In the genomic region with DNA sequence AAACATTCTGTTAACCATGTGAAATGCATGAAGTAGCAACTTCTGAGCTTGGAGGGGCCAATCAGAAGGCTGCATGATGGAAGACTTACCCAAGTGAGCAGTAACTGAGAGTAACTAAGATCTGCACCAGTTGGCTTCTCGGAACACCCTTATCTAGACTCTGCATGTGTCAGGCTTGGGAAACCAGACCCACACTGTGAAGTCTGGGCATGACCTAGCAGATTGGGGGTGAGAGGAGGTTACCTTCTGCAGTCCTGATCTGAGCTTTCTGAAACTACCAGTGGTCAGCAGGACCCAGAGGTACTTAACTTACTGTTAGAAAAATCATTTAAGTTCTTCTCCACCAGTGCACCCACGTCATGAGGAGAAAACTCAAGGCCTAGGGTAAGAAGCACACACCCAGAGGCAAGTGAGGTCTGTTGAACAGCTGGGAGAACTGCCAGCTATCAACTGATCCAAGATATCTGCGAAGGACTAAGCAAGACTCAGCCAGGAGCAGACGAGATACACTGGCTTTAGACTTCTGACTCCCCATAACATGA, we compare ENCODE assay signal across 9 mouse cellular contexts. TPM values are rescaled to one million over a fixed set of nuclear protein-coding genes. Genes with fewer than 3 reads are reported as not detected.
DNase-seq lines count a peak whose midpoint lies in the region; ATAC-seq and TF ChIP-seq lines count a peak whose summit lies in the region.
"Had no signal": no experiment of that assay in that cellular context is flagged by ENCODE, and none has a peak within 500 bp of the region (broad histone marks: within the 10 kb centered on the region; RNA-seq: fewer than 3 reads in every experiment).

No protein-coding gene starts in this region.

- TF ChIP-seq CTCF in forebrain, postnatal 0 days (IDR thresholded peaks at IDR 0.05; ENCODE audit: low read depth) = no peak
- TF ChIP-seq CTCF in stomach, postnatal 0 days (IDR thresholded peaks at IDR 0.05; ENCODE audit: low read depth) = no peak
- TF ChIP-seq CTCF in hindbrain, postnatal 0 days (IDR thresholded peaks at IDR 0.05; ENCODE audit: low read depth) = no peak

- ATAC-seq in forebrain, postnatal 0 days = peak; percentile 27; the same call in 1 of the 2 replicates
- peak; percentile 98 for ATAC-seq in liver, embryonic 15.5 days (ENCODE audit: insufficient read depth)
- ATAC-seq in stomach, postnatal 0 days (ENCODE audit: low FRiP score, low TSS enrichment) = peak; percentile 56; the same call in 1 of the 2 replicates
- ATAC-seq in hindbrain, postnatal 0 days = no peak

- H3K4me3 ChIP-seq in forebrain, postnatal 0 days (ENCODE audit: low read depth, low read length) = no peak overlapping the region
- no peak overlapping the region for H3K4me3 ChIP-seq in forebrain, embryonic 10.5 days
- H3K4me3 ChIP-seq in liver, embryonic 15.5 days (replicated peaks) = no peak overlapping the region; the same call in 1 of the 2 replicates
- no peak overlapping the region for H3K4me3 ChIP-seq in stomach, postnatal 0 days (ENCODE audit: low read depth, low read length)
- no peak overlapping the region for H3K4me3 ChIP-seq in hindbrain, postnatal 0 days (ENCODE audit: low read length)

- H3K9ac ChIP-seq in forebrain, postnatal 0 days = no peak overlapping the region
- H3K9ac ChIP-seq in liver, embryonic 15.5 days = peak overlapping the region; percentile 65
- no peak overlapping the region for H3K9ac ChIP-seq in stomach, postnatal 0 days (ENCODE audit: low read length)
- H3K9ac ChIP-seq in hindbrain, postnatal 0 days (replicated peaks; ENCODE audit: low read length) = no peak overlapping the region

- no peaks in the 10 kb centered on the region for H3K4me1 ChIP-seq in forebrain, postnatal 0 days (ENCODE audit: insufficient read depth)
- H3K4me1 ChIP-seq in forebrain, embryonic 10.5 days = no peaks in the 10 kb centered on the region
- peaks cover 63% of the 10 kb centered on the region for H3K4me1 ChIP-seq in liver, embryonic 15.5 days (replicated peaks)
- H3K4me1 ChIP-seq in stomach, postnatal 0 days (replicated peaks; ENCODE audit: control insufficient read depth, insufficient read depth) = no peaks in the 10 kb centered on the region
- H3K4me1 ChIP-seq in hindbrain, postnatal 0 days (ENCODE audit: insufficient read depth, low read length) = no peaks in the 10 kb centered on the region

- DNase-seq in forebrain, postnatal 0 days = no peak
- no peak for DNase-seq in forebrain, embryonic 10.5 days (ENCODE audit: extremely low spot score, low spot score)
- peak; percentile 77 for DNase-seq in spleen, adult 12 weeks (ENCODE audit: low spot score)
- DNase-seq in spleen, adult 18-20 months = no peak
- no peak for DNase-seq in stomach, postnatal 0 days (ENCODE audit: low spot score)
- no peak for DNase-seq in urinary bladder, postnatal 25 days (ENCODE audit: low spot score)
- DNase-seq in hindbrain, postnatal 0 days (ENCODE audit: low spot score) = no peak
- DNase-seq: kidney, adult 2 months had no signal

- no peak overlapping the region for H3K27ac ChIP-seq in forebrain, postnatal 0 days (ENCODE audit: low read depth, low read length)
- no peak overlapping the region; the same call in 1 of the 2 replicates for H3K27ac ChIP-seq in forebrain, embryonic 10.5 days
- peak overlapping the region; percentile 99 for H3K27ac ChIP-seq in liver, embryonic 15.5 days (replicated peaks)
- no peak overlapping the region for H3K27ac ChIP-seq in stomach, postnatal 0 days (replicated peaks)
- no peak overlapping the region for H3K27ac ChIP-seq in hindbrain, postnatal 0 days

- no peak overlapping the region for H3K4me2 ChIP-seq in forebrain, postnatal 0 days (ENCODE audit: low read depth)
- H3K4me2 ChIP-seq in liver, embryonic 15.5 days = peak overlapping the region; percentile 61
- H3K4me2 ChIP-seq in stomach, postnatal 0 days (replicated peaks; ENCODE audit: low read depth) = no peak overlapping the region
- no peak overlapping the region for H3K4me2 ChIP-seq in hindbrain, postnatal 0 days (ENCODE audit: low read depth, low read length)

- no peaks in the 10 kb centered on the region for H3K36me3 ChIP-seq in forebrain, postnatal 0 days (ENCODE audit: insufficient read depth)
- no peaks in the 10 kb centered on the region for H3K36me3 ChIP-seq in forebrain, embryonic 10.5 days (replicated peaks)
- no peaks in the 10 kb centered on the region for H3K36me3 ChIP-seq in liver, embryonic 15.5 days (replicated peaks)
- H3K36me3 ChIP-seq in stomach, postnatal 0 days (ENCODE audit: control insufficient read depth, insufficient read depth, low read length) = no peaks in the 10 kb centered on the region
- H3K36me3 ChIP-seq in hindbrain, postnatal 0 days (ENCODE audit: insufficient read depth, low read length) = no peaks in the 10 kb centered on the region

- H3K9me3 ChIP-seq in forebrain, postnatal 0 days (ENCODE audit: low read length) = no peaks in the 10 kb centered on the region
- no peaks in the 10 kb centered on the region for H3K9me3 ChIP-seq in forebrain, embryonic 10.5 days
- no peaks in the 10 kb centered on the region for H3K9me3 ChIP-seq in liver, embryonic 15.5 days (replicated peaks)
- no peaks in the 10 kb centered on the region for H3K9me3 ChIP-seq in stomach, postnatal 0 days (ENCODE audit: control insufficient read depth, low read length)
- H3K9me3 ChIP-seq in hindbrain, postnatal 0 days (ENCODE audit: low read length) = no peaks in the 10 kb centered on the region

- TF ChIP-seq EP300 in stomach, postnatal 0 days (optimal IDR thresholded peaks at IDR 0.05) = no peak

- WGBS in forebrain, postnatal 0 days = 82% methylated on average over 4 of the region's 4 CpGs
- WGBS in forebrain, embryonic 10.5 days = 83% methylated on average over 4 of the region's 4 CpGs
- 3% methylated on average over 4 of the region's 4 CpGs for WGBS in liver, embryonic 15.5 days (ENCODE audit: insufficient replicate concordance)
- 55% methylated on average over 4 of the region's 4 CpGs for WGBS in stomach, postnatal 0 days
- WGBS in hindbrain, postnatal 0 days = 83% methylated on average over 4 of the region's 4 CpGs

- H3K27me3 ChIP-seq in forebrain, postnatal 0 days (ENCODE audit: insufficient read depth, low read length) = no peaks in the 10 kb centered on the region
- no peaks in the 10 kb centered on the region for H3K27me3 ChIP-seq in forebrain, embryonic 10.5 days (ENCODE audit: poor library complexity, severe bottlenecking)
- H3K27me3 ChIP-seq in liver, embryonic 15.5 days = no peaks in the 10 kb centered on the region
- H3K27me3 ChIP-seq in stomach, postnatal 0 days (ENCODE audit: control insufficient read depth, insufficient read depth, low read length) = no peaks in the 10 kb centered on the region
- H3K27me3 ChIP-seq in hindbrain, postnatal 0 days (ENCODE audit: insufficient read depth, low read length) = no peaks in the 10 kb centered on the region

RNA-seq across cellular contexts. Expression of gene Tent5c, which starts 50.6 kb away (rescaled TPM):
- total RNA-seq in forebrain, postnatal 0 days (2014; rRNA removed) = 1.9 and 2.0 TPM in 2 replicates
- polyA plus RNA-seq in forebrain, postnatal 0 days (2015; fragmentation: Nextera tagmentation; extraction: Ambion mirVana) = 0.69 and 1.1 TPM in 2 replicates
- 1.7 and 2.1 TPM in 2 replicates for polyA plus RNA-seq in forebrain, embryonic 10.5 days (2016; fragmentation: Nextera tagmentation; extraction: Ambion mirVana)
- 94.2 and 107 TPM in 2 replicates for polyA plus RNA-seq in liver, embryonic 15.5 days (2015; fragmentation: Nextera tagmentation; extraction: Ambion mirVana)
- 2.5 and 2.8 TPM in 2 replicates for polyA plus RNA-seq in stomach, postnatal 0 days (2015; fragmentation: Nextera tagmentation; extraction: Ambion mirVana)
- total RNA-seq in hindbrain, postnatal 0 days (2014; rRNA removed) = 2.9 and 3.7 TPM in 2 replicates
- 1.1 and 1.2 TPM in 2 replicates for polyA plus RNA-seq in hindbrain, postnatal 0 days (2015; fragmentation: Nextera tagmentation; extraction: Ambion mirVana)

Comparison
In these comparisons a context has a peak if more than half of its experiments do, and no peak if none do; other contexts are left out.
1. RNA of gene Tent5c, which starts 50.6 kb away (polyA plus RNA-seq): 94.2 to 107 TPM in liver, embryonic 15.5 days; 2.5 to 2.8 TPM in stomach, postnatal 0 days, 1.7 to 2.1 TPM in forebrain, embryonic 10.5 days, 1.1 to 1.2 TPM in hindbrain, postnatal 0 days and 0.69 to 1.1 TPM in forebrain, postnatal 0 days; every median in the first group is over 10 times any median in the second.